In the genomic region with DNA sequence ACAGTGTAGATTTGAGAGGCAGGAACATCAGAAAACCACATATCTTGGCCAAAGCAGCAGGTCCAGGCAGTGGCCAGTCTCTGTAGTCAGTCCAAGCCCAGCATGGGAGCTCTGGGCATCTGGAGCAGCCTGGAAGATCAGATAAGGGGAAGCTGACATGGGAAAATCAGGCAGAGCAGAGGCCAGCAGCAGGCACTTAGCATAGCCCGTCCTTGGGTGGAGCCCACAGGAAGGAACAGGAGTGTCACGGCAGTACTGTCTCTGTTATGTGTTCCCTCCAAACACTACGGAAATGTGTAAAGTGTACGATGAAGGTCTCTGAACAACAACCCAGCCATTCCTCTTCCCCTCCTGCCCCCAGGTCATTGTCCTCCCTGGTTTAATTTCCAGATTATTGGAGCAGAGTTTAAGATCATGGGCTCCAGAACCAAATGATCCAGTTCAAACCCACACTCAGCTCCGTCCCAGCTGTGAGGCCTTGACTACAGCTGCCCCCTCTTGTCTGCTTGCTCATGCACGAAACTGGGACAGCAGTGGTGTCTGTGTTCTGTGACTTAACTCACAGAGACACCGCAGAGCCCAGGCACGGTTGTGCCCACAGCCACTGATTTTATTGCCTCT, we compare ENCODE assay signal across 7 mouse cellular contexts.
DNase-seq lines count a peak whose midpoint lies in the region; ATAC-seq and TF ChIP-seq lines count a peak whose summit lies in the region.

No protein-coding gene starts in this region.

- H3K9me3 ChIP-seq in hindbrain, embryonic 16.5 days (ENCODE audit: control insufficient read depth, low read length), result no peaks in the 10 kb centered on the region

- peak; percentile 57; the same call in 1 of the 2 replicates for TF ChIP-seq POLR2A in lung, adult 2 months (IDR thresholded peaks at IDR 0.05; ENCODE audit: borderline replicate concordance, extremely low read depth, low read depth, low read length)

- no peak overlapping the region for H3K9ac ChIP-seq in hindbrain, embryonic 16.5 days (ENCODE audit: low read depth, low read length)

- ATAC-seq in hindbrain, embryonic 16.5 days, result peak; percentile 70
- no peak for ATAC-seq in megakaryocyte-erythroid progenitor cell, adult 5-6 weeks (replicated peaks; ENCODE audit: low FRiP score, low TSS enrichment, poor library complexity, severe bottlenecking)

- peak; percentile 57 for DNase-seq in ZHBTc4 (ENCODE audit: low read depth, low spot score)
- peak; percentile 27 to 61 for DNase-seq in adrenal gland, postnatal 36 days
- DNase-seq in lung, adult 2 months, result peak; percentile 40
- no peak for DNase-seq in right cerebral cortex, adult 2 months (ENCODE audit: low spot score in 2 of 2)
- no peak for DNase-seq in urinary bladder, adult 2 months (ENCODE audit: low spot score)

- H3K36me3 ChIP-seq in hindbrain, embryonic 16.5 days (ENCODE audit: control insufficient read depth, insufficient read depth, low read length), result no peaks in the 10 kb centered on the region

- 68% methylated on average over 8 of the region's 8 CpGs for WGBS in hindbrain, embryonic 16.5 days
- WGBS in lung, adult 2 months, result 39% methylated on average over 8 of the region's 8 CpGs

- no peak for TF ChIP-seq CTCF in lung, adult 2 months (IDR thresholded peaks at IDR 0.05; ENCODE audit: insufficient read depth, low read length)

- H3K4me2 ChIP-seq in hindbrain, embryonic 16.5 days (ENCODE audit: low read length), result no peak overlapping the region

- no peaks in the 10 kb centered on the region for H3K27me3 ChIP-seq in hindbrain, embryonic 16.5 days (replicated peaks; ENCODE audit: control insufficient read depth, insufficient read depth, low read length)

- H3K4me3 ChIP-seq in hindbrain, embryonic 16.5 days (ENCODE audit: low read length), result no peak overlapping the region
- H3K4me3 ChIP-seq in lung, adult 2 months (replicated peaks; ENCODE audit: extremely low read depth, low read depth, low read length), result no peak overlapping the region

- peaks cover 2% of the 10 kb centered on the region; the same call in 1 of the 2 replicates for H3K4me1 ChIP-seq in hindbrain, embryonic 16.5 days (ENCODE audit: control insufficient read depth, insufficient read depth, low read depth, low read length)
- H3K4me1 ChIP-seq in lung, adult 2 months (ENCODE audit: control insufficient read depth, insufficient read depth, low read length), result peaks cover 9% of the 10 kb centered on the region

- H3K27ac ChIP-seq in hindbrain, embryonic 16.5 days (ENCODE audit: low read depth, low read length), result peak overlapping the region; percentile 31

Comparison
In these comparisons a context has a peak if more than half of its experiments do, and no peak if none do; other contexts are left out.
1. DNase-seq: peak in ZHBTc4 (single experiment), adrenal gland, postnatal 36 days (2 of 2) and lung, adult 2 months (single experiment); none in right cerebral cortex, adult 2 months (0 of 2) and urinary bladder, adult 2 months (single experiment).